Mouse (Mus musculus) embryo, embryonic 11 days (tissue): Measurements from ENCODE around the gene Ssbp3.
A peak's percentile ranks its signal among the peaks of the same experiment; 100 is the strongest.

Experiments
- DNase-seq: peaks from one replicate; pipeline ENCODE4 v3.0.0-alpha.2; 2015

Gene Ssbp3

GRCm38 (mm10) chr4:106910201-106911172 is at the start of gene Ssbp3:
TSS of gene Ssbp3 (plus strand) at chr4:106910701.
- peak; percentile 95 for DNase-seq

- no peak for DNase-seq
Measured at GRCm38 (mm10) chr4:106861871-106862270, 48.6 kb upstream of the Ssbp3 start.

GRCm38 (mm10) chr4:106862317-106862716 is 48.2 kb upstream of the Ssbp3 start:
- no peak for DNase-seq

GRCm38 (mm10) chr4:106862767-106863370 is 47.6 kb upstream of the Ssbp3 start:
- no peak for DNase-seq

GRCm38 (mm10) chr4:106865415-106866110 is 44.9 kb upstream of the Ssbp3 start:
- peak; percentile 85 for DNase-seq

GRCm38 (mm10) chr4:106866381-106866780 is 44.1 kb upstream of the Ssbp3 start:
- no peak for DNase-seq

- DNase-seq = peak; percentile 87
Measured at GRCm38 (mm10) chr4:106866845-106867244, 43.7 kb upstream of the Ssbp3 start.

- DNase-seq = no peak
Measured at GRCm38 (mm10) chr4:106868737-106869438, 41.6 kb upstream of the Ssbp3 start.

- DNase-seq = no peak
Measured at GRCm38 (mm10) chr4:106869539-106869951, 41.0 kb upstream of the Ssbp3 start.

- no peak for DNase-seq
Measured at GRCm38 (mm10) chr4:106870556-106870955, 39.9 kb upstream of the Ssbp3 start.

- DNase-seq = no peak
Measured at GRCm38 (mm10) chr4:106874501-106874900, 36.0 kb upstream of the Ssbp3 start.

GRCm38 (mm10) chr4:106881101-106881500 is 29.4 kb upstream of the Ssbp3 start:
- DNase-seq = no peak

GRCm38 (mm10) chr4:106883149-106883548 is 27.4 kb upstream of the Ssbp3 start:
- DNase-seq = no peak

GRCm38 (mm10) chr4:106886307-106887085 is 24.0 kb upstream of the Ssbp3 start:
- DNase-seq = no peak

- DNase-seq = no peak
Measured at GRCm38 (mm10) chr4:106896086-106896485, 14.4 kb upstream of the Ssbp3 start.

- no peak for DNase-seq
Measured at GRCm38 (mm10) chr4:106898923-106899322, 11.6 kb upstream of the Ssbp3 start.

- no peak for DNase-seq
Measured at GRCm38 (mm10) chr4:106899471-106899870, 11.0 kb upstream of the Ssbp3 start.

GRCm38 (mm10) chr4:106900718-106901117 is 9.8 kb upstream of the Ssbp3 start:
- DNase-seq = no peak

GRCm38 (mm10) chr4:106901610-106902009 is 8.9 kb upstream of the Ssbp3 start:
- DNase-seq = no peak

- DNase-seq = no peak
Measured at GRCm38 (mm10) chr4:106902157-106902556, 8.3 kb upstream of the Ssbp3 start.

- DNase-seq = no peak
Measured at GRCm38 (mm10) chr4:106905898-106906297, 4.6 kb upstream of the Ssbp3 start.
